Mouse (Mus musculus) urinary bladder, postnatal 36 days (tissue): ENCODE results near the gene Lexm.

Experiments
- DNase-seq, 2 experiments: peaks; one replicate each; pipeline ENCODE4 v3.0.0; 2022; ENCODE audit warnings: low spot score in 2 of 2, mixed read lengths in 1 of 2

Lexm gene

DNA sequence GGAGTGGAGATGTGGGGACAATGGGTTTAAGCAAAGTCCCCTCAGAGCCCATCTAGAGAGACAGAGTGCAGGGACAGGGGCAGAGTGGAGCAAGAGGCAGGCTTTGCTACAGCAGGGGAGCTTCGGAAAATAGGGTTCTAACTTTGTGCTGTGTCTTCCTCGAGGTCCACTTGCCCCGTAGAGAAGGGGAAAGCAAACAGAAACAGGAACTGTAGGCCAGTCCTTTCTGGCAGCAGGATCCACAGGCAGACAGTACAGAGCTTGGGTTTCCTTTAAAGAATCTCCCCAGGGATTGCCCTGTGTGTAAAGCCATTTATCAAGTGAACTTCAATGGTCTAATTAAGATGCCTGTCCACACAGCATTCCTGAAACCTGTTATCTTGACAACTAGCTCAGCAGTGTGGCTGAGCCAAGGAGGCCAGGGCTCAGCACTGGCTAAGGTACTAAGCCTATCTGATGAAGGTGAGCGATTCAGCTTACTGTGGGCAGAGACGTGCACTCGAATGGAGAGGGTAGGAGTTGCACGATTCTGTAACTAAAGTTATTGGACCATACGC, 71.1 kb downstream of the Lexm start:
- no peak for DNase-seq

DNA sequence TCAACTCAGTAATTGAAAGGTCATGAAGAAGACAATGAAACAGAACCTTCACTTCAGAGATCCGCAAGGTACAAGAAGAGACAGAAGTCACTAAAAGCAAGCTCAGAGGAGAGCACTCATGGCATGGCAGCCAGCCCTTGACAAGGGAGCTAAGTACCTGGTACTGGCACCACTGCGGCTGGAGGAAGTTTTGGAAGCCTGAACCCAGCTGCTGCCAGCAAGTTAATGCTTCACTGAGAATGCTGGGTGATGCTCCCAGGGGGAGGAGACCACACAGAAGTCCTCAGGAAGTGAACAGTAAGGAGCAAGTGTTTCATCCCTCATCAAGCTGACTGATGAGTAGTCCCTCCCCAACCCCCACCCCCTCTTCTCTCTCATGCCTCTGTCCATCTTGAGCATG, 74.8 kb downstream of the Lexm start:
- DNase-seq, result no peak

DNA sequence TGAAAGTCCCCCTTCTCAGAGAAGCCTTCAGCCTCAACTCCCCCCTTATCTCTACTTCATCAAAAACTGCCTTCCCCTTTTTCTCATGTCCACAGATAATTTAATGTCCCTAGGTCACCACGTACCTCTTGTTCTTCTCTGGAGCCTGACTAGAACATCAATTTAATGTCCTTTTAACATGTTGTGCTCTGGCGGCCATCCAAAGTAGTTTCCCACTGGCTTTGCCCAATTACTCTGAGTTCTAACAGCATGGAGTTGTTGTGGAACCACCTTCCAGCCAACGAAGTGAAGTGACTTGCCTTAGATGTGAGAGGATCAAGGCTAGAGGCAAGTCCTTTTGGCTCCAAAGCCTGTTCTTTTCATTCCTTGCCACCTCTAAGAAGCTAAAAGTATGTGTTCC, 75.5 kb downstream of the Lexm start:
- no peak for DNase-seq
